Mouse (Mus musculus) kidney, embryonic 15.5 days (tissue): ENCODE results near the gene Agr3. TPM values are rescaled to one million over a fixed set of nuclear protein-coding genes. Genes with fewer than 3 reads are reported as not detected.

Experiments
- ATAC-seq: fragments of 200-750 bp; cut with Nextera tagmentation; replicated peaks from 2 replicates; pipeline ENCODE4 v1.8.0; 2017; ENCODE audit warnings: moderate TSS enrichment; ENCODE audit not compliant: low FRiP score
- H3K27ac ChIP-seq: fragments of 300-500 bp; sonication (generic); 2 replicates; pipeline ENCODE4 v1.5.1; 2015; ENCODE audit warnings: mild to moderate bottlenecking, inconsistent platforms
- H3K27me3 ChIP-seq: fragments of 300-500 bp; sonication (generic); 2 replicates; pipeline ENCODE4 v1.6.1; 2015; ENCODE audit warnings: inconsistent platforms
- H3K36me3 ChIP-seq: fragments of 300-500 bp; sonication (generic); 2 replicates; pipeline ENCODE4 v1.6.1; 2015; ENCODE audit warnings: inconsistent platforms
- H3K4me1 ChIP-seq: fragments of 300-500 bp; sonication (generic); 2 replicates; pipeline ENCODE4 v1.6.1; 2015; ENCODE audit warnings: inconsistent platforms
- H3K4me2 ChIP-seq: fragments of 300-500 bp; sonication (generic); 2 replicates; pipeline ENCODE4 v1.6.1; 2015; ENCODE audit warnings: moderate library complexity, mild to moderate bottlenecking, inconsistent platforms
- H3K4me3 ChIP-seq: fragments of 300-500 bp; sonication (generic); replicated peaks from 2 replicates; pipeline ENCODE4 v1.5.1; 2015; ENCODE audit warnings: mild to moderate bottlenecking, inconsistent platforms
- H3K9ac ChIP-seq: fragments of 300-500 bp; sonication (generic); 2 replicates; pipeline ENCODE4 v1.6.1; 2015; ENCODE audit warnings: mild to moderate bottlenecking, inconsistent platforms
- H3K9me3 ChIP-seq: fragments of 300-500 bp; sonication (generic); replicated peaks from 2 replicates; pipeline ENCODE4 v1.6.1; 2016; ENCODE audit warnings: inconsistent platforms
- whole genome bisulfite sequencing: fragments of 180-500 bp; shearing (Covaris S2); methylation state at CpG from one replicate; pipeline ENCODE4 v1.1.7; 2015; ENCODE audit warnings: mixed read lengths; 5-methylcytosine and 5-hydroxymethylcytosine counted together
- polyA plus RNA-seq: library from polyadenylated mRNA; unstranded; fragments of >200 nt; fragmentation: Nextera tagmentation; extraction: Ambion mirVana; gene quantifications from 2 replicates; pipeline ENCODE4 v1.2.1, GENCODE M21; 2015

The Agr3 gene
- polyA plus RNA-seq, 1 experiment from 2014 or later: not detected

DNA sequence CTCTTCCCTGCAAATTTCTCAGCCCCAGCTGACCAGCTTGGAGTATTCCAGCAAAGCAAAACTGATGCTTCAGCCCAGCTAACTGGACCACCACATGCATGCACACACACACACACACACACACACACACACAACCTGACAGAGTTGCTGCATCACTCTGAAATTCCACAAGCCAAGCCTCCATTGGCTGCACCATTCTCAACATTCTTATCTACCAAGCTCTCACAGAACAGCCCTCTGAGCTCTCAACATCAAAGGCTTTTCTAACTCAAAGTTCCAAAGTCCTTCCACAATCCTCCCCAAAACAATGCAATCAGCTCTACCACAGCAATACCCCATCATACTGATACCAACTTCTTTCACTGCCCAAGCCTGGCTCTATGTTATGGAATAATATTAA lies 7.4 kb downstream of the Agr3 start:
- H3K27ac ChIP-seq: no peak overlapping the region
- no peak overlapping the region for H3K4me2 ChIP-seq
- H3K4me3 ChIP-seq: no peak overlapping the region
- H3K9me3 ChIP-seq: no peaks in the 10 kb centered on the region
- no peaks in the 10 kb centered on the region for H3K4me1 ChIP-seq
- H3K27me3 ChIP-seq: no peaks in the 10 kb centered on the region
- ATAC-seq: 0 out of 2 replicates have a peak, but pooled peaks have one; percentile 18
- no peak overlapping the region for H3K9ac ChIP-seq
- H3K36me3 ChIP-seq: no peaks in the 10 kb centered on the region

DNA sequence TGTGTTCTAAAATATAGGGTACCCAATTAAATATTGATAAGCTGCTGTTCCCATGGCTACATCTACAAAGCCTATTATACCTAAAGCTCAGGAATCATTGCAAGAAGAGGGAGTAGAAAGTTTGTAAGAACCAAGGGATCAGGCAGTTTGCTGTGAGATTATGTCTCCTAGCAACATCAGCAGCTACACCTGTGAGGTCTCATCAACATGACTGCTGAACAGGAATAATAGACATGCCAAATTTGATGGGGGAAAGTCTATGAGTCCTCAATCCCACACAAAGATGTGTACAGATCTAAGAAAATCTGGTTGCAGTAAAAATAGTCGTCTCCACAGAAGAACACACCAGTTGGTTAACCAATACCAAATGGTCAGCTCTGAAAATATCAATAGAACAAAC lies 26.3 kb downstream of the Agr3 start:
- Histone ChIP-seq H3K4me3 (no peak overlapping the region), H3K9ac (no peak overlapping the region), H3K27ac (no peak overlapping the region), H3K27me3 (no peaks in the 10 kb centered on the region), H3K4me2 (no peak overlapping the region), H3K36me3 (no peaks in the 10 kb centered on the region), H3K9me3 (no peaks in the 10 kb centered on the region), H3K4me1 (no peaks in the 10 kb centered on the region)
- WGBS: 87% methylated on average over 1 of the region's 1 CpGs
- ATAC-seq: no peak

DNA sequence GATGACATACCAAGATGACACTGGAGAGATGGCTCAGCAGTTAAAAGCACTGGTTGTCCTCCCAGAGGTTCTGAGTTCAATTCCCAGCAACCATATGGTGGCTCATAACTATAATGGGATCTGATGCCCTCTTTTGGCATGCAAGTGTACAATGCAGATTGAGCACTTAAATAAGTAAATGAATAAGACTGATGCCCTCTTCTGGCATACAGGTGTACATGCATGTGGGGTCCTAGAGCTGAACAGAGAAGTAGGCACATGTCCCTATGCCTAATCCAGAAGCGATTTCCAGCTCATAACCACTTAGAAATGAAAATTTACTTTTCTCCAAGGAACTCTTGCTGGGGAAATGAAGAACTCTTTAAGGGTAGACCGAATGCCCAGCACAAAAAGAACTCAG lies 31.8 kb downstream of the Agr3 start:
- H3K4me1 ChIP-seq: no peaks in the 10 kb centered on the region
- no peak overlapping the region for H3K27ac ChIP-seq
- no peak overlapping the region for H3K9ac ChIP-seq
- H3K4me2 ChIP-seq: no peak overlapping the region
- no peaks in the 10 kb centered on the region for H3K9me3 ChIP-seq
- 78% methylated on average over 2 of the region's 2 CpGs for WGBS
- ATAC-seq: no peak
- no peaks in the 10 kb centered on the region for H3K27me3 ChIP-seq
- H3K4me3 ChIP-seq: no peak overlapping the region
- no peaks in the 10 kb centered on the region for H3K36me3 ChIP-seq

DNA sequence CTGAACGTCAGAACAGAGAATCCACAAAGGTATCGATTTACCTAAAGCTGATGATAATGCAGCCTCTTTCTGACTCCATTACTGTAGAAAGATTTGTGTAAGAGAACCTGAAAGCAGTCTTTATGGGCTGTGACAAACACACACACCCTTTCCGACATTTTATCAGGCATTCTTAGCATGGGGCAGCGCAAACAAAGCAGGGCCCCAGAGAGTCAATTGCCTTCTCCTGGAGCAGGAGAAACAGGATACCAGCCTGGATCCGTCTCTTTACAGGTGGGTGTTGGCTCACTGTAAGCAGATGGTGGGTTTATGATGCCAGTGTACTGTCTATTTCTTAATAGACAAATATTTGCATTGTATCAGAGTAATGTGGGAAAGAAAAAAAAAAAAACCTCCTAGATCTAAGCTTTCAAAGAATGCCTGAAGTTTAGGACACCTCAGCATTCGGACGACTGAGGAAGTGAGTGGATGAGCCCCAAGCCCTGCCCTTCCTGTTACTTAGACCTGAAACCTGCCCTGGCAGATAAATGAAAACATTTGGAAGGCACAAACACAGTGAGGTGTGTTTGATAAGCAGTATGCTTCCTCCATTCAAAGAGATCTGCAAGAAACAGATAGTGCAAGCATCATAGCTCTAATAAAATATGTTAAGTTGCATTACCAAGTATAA lies 40.8 kb downstream of the Agr3 start:
- Histone ChIP-seq H3K36me3 (no peaks in the 10 kb centered on the region), H3K9ac (no peak overlapping the region), H3K4me2 (no peak overlapping the region), H3K27me3 (no peaks in the 10 kb centered on the region), H3K4me1 (no peaks in the 10 kb centered on the region), H3K4me3 (no peak overlapping the region), H3K9me3 (no peaks in the 10 kb centered on the region; the same call in 1 of the 2 replicates), H3K27ac (no peak overlapping the region)
- 0 out of 2 replicates have a peak, but pooled peaks have one; percentile 36 for ATAC-seq
- 38% methylated on average over 7 of the region's 7 CpGs for WGBS

DNA sequence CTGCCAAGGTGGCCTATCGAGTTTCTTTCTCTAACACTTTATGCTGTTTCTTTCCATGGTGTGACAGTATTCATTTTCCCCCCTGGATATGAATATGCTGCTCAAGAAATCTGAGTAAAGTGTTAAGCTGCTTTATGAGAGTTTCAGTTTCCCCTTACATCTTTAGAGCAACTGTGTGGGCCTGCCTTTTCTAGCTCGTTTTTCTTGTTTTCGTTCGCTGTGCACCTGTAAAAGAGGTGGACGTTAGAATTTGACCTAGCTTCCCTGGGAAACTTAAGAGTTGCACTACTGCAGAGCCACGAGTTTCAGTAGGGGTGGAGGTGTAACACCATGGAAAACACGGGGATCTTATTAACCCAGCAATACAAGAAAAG lies 41.3 kb downstream of the Agr3 start:
- H3K4me1 ChIP-seq: no peaks in the 10 kb centered on the region
- H3K27ac ChIP-seq: no peak overlapping the region
- no peaks in the 10 kb centered on the region for H3K27me3 ChIP-seq
- H3K9me3 ChIP-seq: no peaks in the 10 kb centered on the region; the same call in 1 of the 2 replicates
- H3K9ac ChIP-seq: no peak overlapping the region
- H3K36me3 ChIP-seq: no peaks in the 10 kb centered on the region
- no peak for ATAC-seq
- WGBS: 48% methylated on average over 7 of the region's 7 CpGs
- H3K4me2 ChIP-seq: no peak overlapping the region
- H3K4me3 ChIP-seq: no peak overlapping the region

DNA sequence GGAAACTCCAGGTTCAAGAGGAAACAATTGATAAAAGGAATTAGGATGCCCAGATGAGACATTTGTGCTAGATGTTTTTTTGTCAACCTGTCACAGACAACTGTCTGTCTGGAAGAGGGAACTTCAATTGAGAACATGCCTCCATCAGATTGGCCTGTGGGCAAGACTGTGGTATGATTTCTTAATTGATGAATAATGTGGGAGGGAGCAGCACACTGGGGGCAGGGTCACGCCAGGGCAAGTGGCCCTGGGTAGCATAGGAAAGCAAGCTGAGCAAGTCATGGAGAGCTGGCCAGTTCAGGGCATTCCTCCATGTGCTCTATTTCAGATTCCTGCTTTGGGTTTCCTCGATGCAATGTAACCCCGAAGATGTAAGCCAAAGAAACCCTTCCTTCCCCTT lies 50.5 kb downstream of the Agr3 start:
- no peaks in the 10 kb centered on the region for H3K27me3 ChIP-seq
- no peak overlapping the region for H3K9ac ChIP-seq
- H3K4me1 ChIP-seq: no peaks in the 10 kb centered on the region
- no peak overlapping the region for H3K4me3 ChIP-seq
- WGBS: 84% methylated on average over 3 of the region's 3 CpGs
- H3K9me3 ChIP-seq: no peaks in the 10 kb centered on the region; the same call in 1 of the 2 replicates
- no peak for ATAC-seq
- H3K4me2 ChIP-seq: no peak overlapping the region
- no peak overlapping the region for H3K27ac ChIP-seq
- no peaks in the 10 kb centered on the region for H3K36me3 ChIP-seq

DNA sequence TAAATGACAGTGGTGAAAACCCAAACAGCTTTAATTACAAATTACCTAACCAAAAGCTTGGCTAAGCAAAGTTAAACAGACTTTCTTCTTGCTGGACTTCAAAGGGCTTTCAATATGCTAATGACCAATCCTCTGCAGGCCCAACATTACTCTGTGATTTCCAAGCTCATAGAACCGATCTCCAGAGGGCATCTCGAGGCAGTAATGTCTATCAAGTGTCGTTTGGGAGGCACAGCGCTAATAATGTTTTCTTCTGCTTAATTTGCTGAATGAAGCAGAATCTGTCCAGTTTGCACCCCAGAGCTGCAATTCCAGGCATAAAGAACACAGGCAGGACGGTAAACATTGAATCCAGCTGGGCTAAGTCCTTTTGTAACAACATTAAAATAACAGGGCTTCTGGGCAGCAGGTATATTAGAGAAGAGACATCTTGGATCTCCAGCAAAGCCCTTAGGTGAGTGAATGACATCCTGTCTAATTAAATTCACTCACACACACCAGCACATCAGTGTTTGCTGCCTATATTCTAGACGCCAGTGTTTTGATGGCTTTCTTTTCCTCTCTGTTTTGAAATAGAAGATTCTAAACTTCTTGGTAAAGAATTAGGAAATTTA lies 52.3 kb downstream of the Agr3 start:
- no peak overlapping the region for H3K27ac ChIP-seq
- no peaks in the 10 kb centered on the region for H3K36me3 ChIP-seq
- H3K9ac ChIP-seq: no peak overlapping the region
- 35% methylated on average over 6 of the region's 6 CpGs for WGBS
- no peak overlapping the region for H3K4me3 ChIP-seq
- H3K9me3 ChIP-seq: no peaks in the 10 kb centered on the region
- no peak for ATAC-seq
- no peaks in the 10 kb centered on the region for H3K27me3 ChIP-seq
- peaks cover 7% of the 10 kb centered on the region for H3K4me1 ChIP-seq
- H3K4me2 ChIP-seq: no peak overlapping the region

DNA sequence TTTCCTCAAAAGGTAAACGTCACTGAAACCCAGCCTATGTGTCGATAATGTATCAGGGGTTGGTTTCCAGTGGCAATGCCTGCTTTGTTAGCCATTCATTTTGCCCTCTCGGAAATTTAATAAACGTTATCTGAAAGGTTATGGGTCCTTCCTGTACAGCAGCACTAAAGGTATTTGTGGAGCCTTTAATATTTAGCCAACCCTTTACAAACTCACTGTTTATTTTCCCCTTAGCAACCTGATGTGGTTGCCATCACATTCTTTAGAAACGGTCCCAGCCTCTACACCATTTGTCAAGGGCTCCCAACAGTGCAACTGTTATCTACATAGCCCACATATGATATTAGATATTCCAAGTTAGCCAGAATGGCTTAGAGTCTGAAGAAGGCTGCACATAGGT lies 54.2 kb downstream of the Agr3 start:
- H3K9me3 ChIP-seq: no peaks in the 10 kb centered on the region
- WGBS: 82% methylated on average over 5 of the region's 5 CpGs
- no peak for ATAC-seq
- H3K4me2 ChIP-seq: no peak overlapping the region
- H3K27ac ChIP-seq: no peak overlapping the region
- H3K27me3 ChIP-seq: no peaks in the 10 kb centered on the region
- H3K4me3 ChIP-seq: no peak overlapping the region
- H3K4me1 ChIP-seq: peaks cover 7% of the 10 kb centered on the region
- no peaks in the 10 kb centered on the region for H3K36me3 ChIP-seq
- no peak overlapping the region for H3K9ac ChIP-seq

DNA sequence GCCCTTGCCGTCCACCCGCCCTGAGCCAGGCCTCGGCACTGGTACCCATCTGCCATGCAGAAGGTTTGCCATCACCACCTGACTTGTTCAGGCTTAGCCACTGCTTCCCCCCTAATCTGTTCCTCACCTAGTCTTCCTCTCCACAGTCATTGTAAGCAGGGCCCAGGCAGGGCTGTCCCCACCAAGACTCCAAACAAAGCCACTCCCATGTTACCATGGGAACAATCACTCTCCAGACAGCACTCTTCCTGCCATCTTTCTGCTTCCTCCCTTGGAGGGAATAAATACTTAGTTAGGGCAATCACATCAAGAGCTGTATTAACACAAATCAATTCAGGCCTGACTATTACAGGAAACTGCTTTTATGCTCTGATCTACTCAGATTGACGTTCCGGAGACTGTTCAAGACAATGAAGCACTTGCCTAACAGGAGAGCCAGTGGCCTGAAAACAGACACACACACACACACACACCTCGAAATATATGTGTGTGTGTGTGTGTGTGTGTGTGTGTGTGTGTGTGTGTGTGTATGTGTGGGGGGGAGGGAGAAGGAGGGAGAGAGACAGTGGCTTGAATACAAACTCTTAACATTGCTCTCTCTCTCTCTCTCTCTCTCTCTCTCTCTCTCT lies 56.4 kb downstream of the Agr3 start:
- no peak overlapping the region for H3K4me3 ChIP-seq
- no peaks in the 10 kb centered on the region for H3K36me3 ChIP-seq
- H3K27ac ChIP-seq: 0 out of 2 replicates have a peak overlapping the region, but pooled peaks have one; percentile 41
- peak; percentile 96 for ATAC-seq
- H3K4me2 ChIP-seq: no peak overlapping the region
- H3K27me3 ChIP-seq: no peaks in the 10 kb centered on the region
- WGBS: 42% methylated on average over 6 of the region's 6 CpGs
- H3K4me1 ChIP-seq: peaks cover 7% of the 10 kb centered on the region
- no peaks in the 10 kb centered on the region for H3K9me3 ChIP-seq
- H3K9ac ChIP-seq: no peak overlapping the region

DNA sequence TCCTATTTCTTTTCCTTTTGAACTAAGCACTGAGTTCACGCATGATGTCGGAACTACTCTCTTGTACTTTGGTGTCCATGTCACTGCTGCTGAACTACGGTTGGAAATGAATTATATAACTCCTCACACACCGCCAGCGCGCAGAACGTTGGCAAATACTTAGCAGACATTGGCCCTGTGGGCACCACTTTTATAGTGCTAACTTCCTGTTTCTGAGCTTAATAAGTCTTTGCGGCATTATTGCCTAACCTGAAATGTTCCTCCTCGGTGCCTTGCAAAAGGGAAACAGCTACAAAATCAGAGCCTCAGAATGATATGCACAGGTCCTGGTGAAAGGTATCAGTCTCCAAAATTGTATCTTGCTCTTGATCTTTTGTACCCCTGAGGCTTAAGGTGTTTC lies 58.1 kb downstream of the Agr3 start:
- 93% methylated on average over 9 of the region's 9 CpGs for WGBS
- peaks cover 7% of the 10 kb centered on the region for H3K4me1 ChIP-seq
- no peak overlapping the region for H3K4me2 ChIP-seq
- H3K27ac ChIP-seq: no peak overlapping the region
- H3K4me3 ChIP-seq: no peak overlapping the region
- no peak for ATAC-seq
- no peak overlapping the region for H3K9ac ChIP-seq
- H3K9me3 ChIP-seq: no peaks in the 10 kb centered on the region
- no peaks in the 10 kb centered on the region for H3K36me3 ChIP-seq
- H3K27me3 ChIP-seq: no peaks in the 10 kb centered on the region

DNA sequence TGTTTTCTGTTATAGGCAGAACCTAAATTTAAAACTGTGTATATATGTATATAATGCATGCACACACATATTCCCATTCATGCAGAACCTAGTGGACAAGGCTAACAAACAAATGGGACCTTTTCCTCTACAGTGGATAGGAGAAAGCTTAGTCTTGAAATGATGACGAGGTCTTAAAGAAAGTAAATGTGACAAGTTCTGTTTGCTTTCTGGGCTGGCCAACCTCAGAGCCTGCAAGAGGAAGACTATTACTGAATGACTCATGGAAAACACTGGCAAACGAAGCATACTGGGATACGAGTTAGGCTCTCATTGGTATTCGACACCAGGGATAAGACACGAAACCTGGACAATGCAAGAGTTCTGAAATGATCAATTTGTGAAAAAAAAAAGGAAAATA lies 59.3 kb downstream of the Agr3 start:
- no peaks in the 10 kb centered on the region for H3K27me3 ChIP-seq
- no peaks in the 10 kb centered on the region for H3K36me3 ChIP-seq
- no peak overlapping the region for H3K4me3 ChIP-seq
- H3K9me3 ChIP-seq: no peaks in the 10 kb centered on the region
- no peak overlapping the region for H3K4me2 ChIP-seq
- 89% methylated on average over 5 of the region's 5 CpGs for WGBS
- no peak overlapping the region for H3K9ac ChIP-seq
- peaks cover 7% of the 10 kb centered on the region for H3K4me1 ChIP-seq
- ATAC-seq: no peak
- no peak overlapping the region for H3K27ac ChIP-seq

DNA sequence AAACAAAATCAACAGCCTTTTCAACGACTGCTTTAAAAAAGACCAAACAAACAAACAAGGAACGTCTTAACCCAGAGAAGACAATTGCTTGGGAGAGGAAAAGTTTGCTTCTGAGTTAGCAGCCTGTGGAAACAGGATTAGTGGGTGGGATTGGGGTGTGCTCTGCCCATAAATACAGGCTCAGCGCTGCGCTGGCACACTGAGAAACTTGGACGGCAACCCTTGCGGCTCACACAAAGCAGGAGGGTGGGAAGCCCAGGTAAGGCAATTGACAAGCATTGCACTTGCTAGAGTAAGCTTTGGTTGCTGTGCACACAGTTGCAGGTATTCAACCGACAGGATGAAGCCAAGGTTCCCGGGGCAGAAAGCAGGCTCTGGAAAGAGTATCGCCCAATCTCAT lies 67.3 kb downstream of the Agr3 start, which contains the start of gene Agr2:
TSS of gene Agr2 (plus strand) at position 197 of the 400 bp plus-strand sequence.
- Histone ChIP-seq H3K27me3 (no peaks in the 10 kb centered on the region), H3K4me3 (no peak within 1 kb of the TSS), H3K4me1 (peaks cover 15% of the 10 kb centered on the region), H3K4me2 (peak within 1 kb of the TSS; percentile 31), H3K9ac (no peak within 1 kb of the TSS), H3K27ac (no peak within 1 kb of the TSS), H3K36me3 (no peaks in the 10 kb centered on the region), H3K9me3 (no peaks in the 10 kb centered on the region)
- 49% methylated on average over 9 of the region's 9 CpGs for WGBS
- peak; percentile 40 for ATAC-seq
